Mouse (Mus musculus) hindbrain, embryonic 12.5 days (tissue): ENCODE measurements around the gene Ifrd2. TPM values are rescaled to one million over a fixed set of nuclear protein-coding genes. Genes with fewer than 3 reads are reported as not detected.
A peak's percentile ranks its signal among the peaks of the same experiment; 100 is the strongest.

Experiments
- ATAC-seq: fragments of 200-750 bp; cut with Nextera tagmentation; 2 replicates; pipeline ENCODE4 v1.8.0; 2017; ENCODE audit warnings: moderate TSS enrichment; ENCODE audit not compliant: low FRiP score
- H3K27ac ChIP-seq: fragments of 300-500 bp; sonication (generic); 2 replicates; pipeline ENCODE4 v1.5.1; 2016; ENCODE audit warnings: mild to moderate bottlenecking
- H3K27me3 ChIP-seq: fragments of 300-500 bp; sonication (generic); 2 replicates; pipeline ENCODE4 v1.6.1; 2016; ENCODE audit warnings: mild to moderate bottlenecking
- H3K36me3 ChIP-seq: fragments of 300-500 bp; sonication (generic); 2 replicates; pipeline ENCODE4 v1.6.1; 2016; ENCODE audit warnings: mild to moderate bottlenecking
- H3K4me1 ChIP-seq: fragments of 300-500 bp; sonication (generic); 2 replicates; pipeline ENCODE4 v1.6.1; 2016
- H3K4me2 ChIP-seq: fragments of 300-500 bp; sonication (generic); replicated peaks from 2 replicates; pipeline ENCODE4 v1.6.1; 2016; ENCODE audit warnings: mild to moderate bottlenecking
- H3K4me3 ChIP-seq: fragments of 300-500 bp; sonication (generic); 2 replicates; pipeline ENCODE4 v1.5.1; 2016; ENCODE audit warnings: mild to moderate bottlenecking
- H3K9ac ChIP-seq: fragments of 300-500 bp; sonication (generic); 2 replicates; pipeline ENCODE4 v1.6.1; 2016; ENCODE audit warnings: mild to moderate bottlenecking, moderate library complexity
- H3K9me3 ChIP-seq: fragments of 300-500 bp; sonication (generic); replicated peaks from 2 replicates; pipeline ENCODE4 v1.6.1; 2016; ENCODE audit warnings: mild to moderate bottlenecking
- WGBS: fragments of 180-500 bp; shearing (Covaris S2); methylation state at CpG from one replicate; pipeline ENCODE4 v1.1.7; 2016; 5-methylcytosine and 5-hydroxymethylcytosine counted together
- polyA plus RNA-seq: library from polyadenylated mRNA; unstranded; fragments of >200 nt; fragmentation: Nextera tagmentation; extraction: Ambion mirVana; gene quantifications from 2 replicates; pipeline ENCODE4 v1.2.1, GENCODE M21; 2016

Ifrd2 gene
- polyA plus RNA-seq, 1 experiment from 2014 or later = 19.5 TPM

- 88% methylated on average over 11 of the region's 11 CpGs for WGBS
- ATAC-seq = no peak
- H3K27ac ChIP-seq = no peak overlapping the region
Measured at GRCm38 (mm10) chr9:107596619-107597569, 9.5 kb downstream of the Ifrd2 start.

GRCm38 (mm10) chr9:107598385-107598784 lies 10.9 kb downstream of the Ifrd2 start:
- Histone ChIP-seq H3K4me3 (no peak overlapping the region), H3K9me3 (no peaks in the 10 kb centered on the region), H3K27me3 (peaks cover 4% of the 10 kb centered on the region; the same call in 1 of the 2 replicates), H3K9ac (no peak overlapping the region), H3K4me1 (peaks cover 8% of the 10 kb centered on the region; the same call in 1 of the 2 replicates), H3K27ac (no peak overlapping the region), H3K4me2 (no peak overlapping the region), H3K36me3 (peaks cover 4% of the 10 kb centered on the region)
- 82% methylated on average over 5 of the region's 5 CpGs for WGBS
- no peak for ATAC-seq

More at GRCm38 (mm10) chr9:107596619-107597569, 9.5 kb downstream of the Ifrd2 start:
- Histone ChIP-seq H3K36me3 (peaks cover 19% of the 10 kb centered on the region), H3K9me3 (no peaks in the 10 kb centered on the region), H3K4me2 (no peak overlapping the region), H3K4me1 (no peaks in the 10 kb centered on the region), H3K9ac (no peak overlapping the region), H3K27me3 (peaks cover 4% of the 10 kb centered on the region; the same call in 1 of the 2 replicates), H3K4me3 (no peak overlapping the region)

GRCm38 (mm10) chr9:107599433-107599832 lies 12.0 kb downstream of the Ifrd2 start:
- Histone ChIP-seq H3K27ac (no peak overlapping the region), H3K9ac (no peak overlapping the region), H3K4me1 (peaks cover 13% of the 10 kb centered on the region), H3K36me3 (no peaks in the 10 kb centered on the region; the same call in 1 of the 2 replicates), H3K9me3 (no peaks in the 10 kb centered on the region), H3K27me3 (peaks cover 4% of the 10 kb centered on the region; the same call in 1 of the 2 replicates), H3K4me2 (no peak overlapping the region), H3K4me3 (no peak overlapping the region)
- 89% methylated on average over 9 of the region's 9 CpGs for WGBS
- no peak for ATAC-seq

GRCm38 (mm10) chr9:107599842-107600241 lies 12.4 kb downstream of the Ifrd2 start:
- H3K4me3 ChIP-seq = no peak overlapping the region
- H3K27ac ChIP-seq = no peak overlapping the region
- 0 out of 2 replicates have a peak overlapping the region, but pooled peaks have one; percentile 6 for H3K9ac ChIP-seq
- peaks cover 4% of the 10 kb centered on the region; the same call in 1 of the 2 replicates for H3K27me3 ChIP-seq
- H3K4me1 ChIP-seq = peaks cover 17% of the 10 kb centered on the region
- no peak overlapping the region for H3K4me2 ChIP-seq
- H3K36me3 ChIP-seq = no peaks in the 10 kb centered on the region
- ATAC-seq = no peak
- H3K9me3 ChIP-seq = no peaks in the 10 kb centered on the region
- 76% methylated on average over 14 of the region's 14 CpGs for WGBS

GRCm38 (mm10) chr9:107600745-107601144 lies 13.3 kb downstream of the Ifrd2 start:
- 76% methylated on average over 12 of the region's 12 CpGs for WGBS
- H3K4me1 ChIP-seq = peaks cover 24% of the 10 kb centered on the region
- H3K9ac ChIP-seq = no peak overlapping the region
- H3K27me3 ChIP-seq = peaks cover 4% of the 10 kb centered on the region; the same call in 1 of the 2 replicates
- H3K4me3 ChIP-seq = no peak overlapping the region
- no peaks in the 10 kb centered on the region for H3K9me3 ChIP-seq
- no peak for ATAC-seq
- H3K27ac ChIP-seq = no peak overlapping the region
- no peaks in the 10 kb centered on the region for H3K36me3 ChIP-seq
- no peak overlapping the region for H3K4me2 ChIP-seq

GRCm38 (mm10) chr9:107601275-107601674 lies 13.8 kb downstream of the Ifrd2 start:
- no peak overlapping the region for H3K9ac ChIP-seq
- no peak for ATAC-seq
- peaks cover 25% of the 10 kb centered on the region for H3K4me1 ChIP-seq
- H3K9me3 ChIP-seq = no peaks in the 10 kb centered on the region
- no peak overlapping the region for H3K27ac ChIP-seq
- H3K36me3 ChIP-seq = no peaks in the 10 kb centered on the region
- no peak overlapping the region for H3K4me2 ChIP-seq
- WGBS = 89% methylated on average over 11 of the region's 11 CpGs
- H3K4me3 ChIP-seq = no peak overlapping the region
- peaks cover 4% of the 10 kb centered on the region; the same call in 1 of the 2 replicates for H3K27me3 ChIP-seq

GRCm38 (mm10) chr9:107602068-107602648 lies 14.7 kb downstream of the Ifrd2 start:
- Histone ChIP-seq H3K4me2 (no peak overlapping the region), H3K9me3 (no peaks in the 10 kb centered on the region), H3K4me1 (peaks cover 33% of the 10 kb centered on the region), H3K36me3 (no peaks in the 10 kb centered on the region), H3K27me3 (peaks cover 4% of the 10 kb centered on the region; the same call in 1 of the 2 replicates), H3K4me3 (no peak overlapping the region), H3K9ac (no peak overlapping the region), H3K27ac (0 out of 2 replicates have a peak overlapping the region, but pooled peaks have one; percentile 9)
- WGBS = 12% methylated on average over 10 of the region's 10 CpGs
- ATAC-seq = peak; percentile 68; the same call in 1 of the 2 replicates

- no peak overlapping the region for H3K4me2 ChIP-seq
- H3K9me3 ChIP-seq = no peaks in the 10 kb centered on the region
- peaks cover 6% of the 10 kb centered on the region; the same call in 1 of the 2 replicates for H3K27me3 ChIP-seq
- no peaks in the 10 kb centered on the region for H3K36me3 ChIP-seq
- no peak for ATAC-seq
- H3K4me3 ChIP-seq = no peak overlapping the region
- peaks cover 44% of the 10 kb centered on the region for H3K4me1 ChIP-seq
- 77% methylated on average over 6 of the region's 6 CpGs for WGBS
- no peak overlapping the region for H3K27ac ChIP-seq
- H3K9ac ChIP-seq = no peak overlapping the region
Measured at GRCm38 (mm10) chr9:107603251-107603650, 15.8 kb downstream of the Ifrd2 start.

- Histone ChIP-seq H3K27me3 (peaks cover 3% of the 10 kb centered on the region; the same call in 1 of the 2 replicates), H3K4me1 (peaks cover 59% of the 10 kb centered on the region), H3K36me3 (no peaks in the 10 kb centered on the region), H3K9ac (peak overlapping the region; percentile 38; the same call in 1 of the 2 replicates), H3K4me3 (peak overlapping the region; percentile 17; the same call in 1 of the 2 replicates), H3K9me3 (no peaks in the 10 kb centered on the region), H3K4me2 (peak overlapping the region; percentile 39), H3K27ac (no peak overlapping the region)
- WGBS = 38% methylated on average over 22 of the region's 23 CpGs
- no peak for ATAC-seq
Measured at GRCm38 (mm10) chr9:107605041-107605661, 17.7 kb downstream of the Ifrd2 start.

GRCm38 (mm10) chr9:107606591-107606990 lies 19.1 kb downstream of the Ifrd2 start:
- H3K9ac ChIP-seq = peak overlapping the region; percentile 1; the same call in 1 of the 2 replicates
- peak overlapping the region; percentile 32 for H3K4me2 ChIP-seq
- no peak for ATAC-seq
- no peak overlapping the region for H3K4me3 ChIP-seq
- H3K9me3 ChIP-seq = no peaks in the 10 kb centered on the region
- H3K4me1 ChIP-seq = peaks cover 67% of the 10 kb centered on the region
- peak overlapping the region; percentile 1; the same call in 1 of the 2 replicates for H3K27ac ChIP-seq
- H3K27me3 ChIP-seq = peaks cover 3% of the 10 kb centered on the region; the same call in 1 of the 2 replicates
- WGBS = 8% methylated on average over 9 of the region's 9 CpGs
- H3K36me3 ChIP-seq = no peaks in the 10 kb centered on the region

GRCm38 (mm10) chr9:107607036-107607435 lies 19.6 kb downstream of the Ifrd2 start:
- ATAC-seq = no peak
- Histone ChIP-seq H3K36me3 (no peaks in the 10 kb centered on the region), H3K27ac (peak overlapping the region; percentile 1), H3K27me3 (peaks cover 3% of the 10 kb centered on the region; the same call in 1 of the 2 replicates), H3K4me3 (no peak overlapping the region), H3K9me3 (no peaks in the 10 kb centered on the region), H3K4me2 (peak overlapping the region; percentile 32), H3K4me1 (peaks cover 71% of the 10 kb centered on the region), H3K9ac (peak overlapping the region; percentile 1; the same call in 1 of the 2 replicates)
- 50% methylated on average over 2 of the region's 2 CpGs for WGBS
